Mouse (Mus musculus): ENCODE results near the gene Cdc42ep1.

DNA sequence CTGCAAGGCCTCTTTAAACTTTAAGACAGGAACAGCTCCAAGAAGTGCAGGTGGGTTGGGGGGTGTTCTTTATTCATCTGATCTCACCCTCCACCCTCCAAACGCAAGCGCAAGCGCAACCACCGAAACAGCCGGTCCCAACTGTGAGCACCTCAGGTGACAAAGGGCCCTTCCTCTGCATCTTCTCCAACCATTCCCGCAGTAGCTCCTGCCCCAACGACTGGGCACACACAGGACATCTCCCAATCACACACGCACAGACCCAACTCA lies 45.4 kb upstream of the Cdc42ep1 start:
- TF ChIP-seq CTCF (IDR thresholded peaks at IDR 0.05; ENCODE audit: low read depth, low read length) (no peak), POLR2A (IDR thresholded peaks at IDR 0.05; ENCODE audit: borderline replicate concordance, low read depth, low read length) (no peak)
